Mouse (Mus musculus) kidney, adult 2 months (tissue): ENCODE data around the gene Rps16.

Experiments used
- CTCF ChIP-seq: fragments of 200-500 bp; conservative IDR thresholded peaks from 2 replicates; pipeline ENCODE4 v1.5.1; 2011; ENCODE audit warnings: low read depth, mild to moderate bottlenecking, control low read depth, low read length, moderate library complexity, mixed read lengths; ENCODE audit not compliant: insufficient read depth, insufficient read length
- POLR2A ChIP-seq: fragments of 200-500 bp; IDR thresholded peaks from one replicate; pipeline ENCODE4 v1.6.1; 2011; ENCODE audit warnings: low read depth, low read length, control low read depth

DNA sequence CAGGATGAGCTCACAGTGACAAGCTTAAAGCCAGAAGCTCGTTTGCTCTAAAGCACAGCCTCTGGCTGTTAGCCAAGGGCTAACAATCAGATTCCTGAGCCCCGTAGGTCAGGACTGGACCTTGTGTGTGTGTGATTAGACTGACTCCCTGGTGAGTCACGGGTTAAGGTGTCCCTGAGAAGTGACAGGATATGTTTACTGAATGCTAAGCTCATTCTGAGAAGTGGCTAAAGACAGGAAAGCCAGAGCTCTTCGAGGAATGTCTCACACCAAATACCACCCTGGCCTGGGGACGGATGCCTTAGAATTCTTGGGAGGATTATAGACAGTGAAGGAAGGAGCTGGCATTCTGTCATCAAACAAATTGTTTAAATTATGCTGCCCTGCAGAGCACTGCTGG is 7.5 kb downstream of the Rps16 start:
- TF ChIP-seq POLR2A, result no peak
- TF ChIP-seq CTCF, result no peak
